Mouse (Mus musculus) ovary, adult 18-20 months (tissue): ENCODE measurements around the gene Smim7.
A peak's percentile ranks its signal among the peaks of the same experiment; 100 is the strongest.

Source experiments
- DNase-seq: peaks from one replicate; pipeline ENCODE4 v3.0.0; 2022; ENCODE audit warnings: low spot score, mixed read lengths

The Smim7 gene

GRCm38 (mm10) chr8:72570633-72571610, at the start of gene Smim7:
Gene Smim7 (minus strand): TSS chr8:72571088.
- DNase-seq: peak; percentile 96

- DNase-seq: no peak
Observed at GRCm38 (mm10) chr8:72590198-72590597, 19.3 kb upstream of the Smim7 start.

GRCm38 (mm10) chr8:72589286-72589685, 18.4 kb upstream of the Smim7 start:
- no peak for DNase-seq

GRCm38 (mm10) chr8:72588865-72589264, 18.0 kb upstream of the Smim7 start:
- DNase-seq: no peak

- DNase-seq: no peak
Observed at GRCm38 (mm10) chr8:72587806-72588205, 16.9 kb upstream of the Smim7 start.

GRCm38 (mm10) chr8:72584390-72584789, 13.5 kb upstream of the Smim7 start:
- DNase-seq: no peak

- DNase-seq: peak; percentile 16
Observed at GRCm38 (mm10) chr8:72583056-72583771, 12.3 kb upstream of the Smim7 start.

- DNase-seq: no peak
Observed at GRCm38 (mm10) chr8:72579374-72579773, 8.5 kb upstream of the Smim7 start.

- DNase-seq: no peak
Observed at GRCm38 (mm10) chr8:72577941-72578340, 7.1 kb upstream of the Smim7 start.

GRCm38 (mm10) chr8:72577266-72577665, 6.4 kb upstream of the Smim7 start:
- no peak for DNase-seq

GRCm38 (mm10) chr8:72575915-72576314, 5.0 kb upstream of the Smim7 start:
- no peak for DNase-seq

- no peak for DNase-seq
Observed at GRCm38 (mm10) chr8:72573450-72573849, 2.6 kb upstream of the Smim7 start.

GRCm38 (mm10) chr8:72572507-72572906, 1.6 kb upstream of the Smim7 start:
- no peak for DNase-seq

GRCm38 (mm10) chr8:72571611-72572473, 954 bp upstream of the Smim7 start, which contains the start of gene Tmem38a:
Gene Tmem38a (plus strand): TSS chr8:72572055.
- DNase-seq: peak; percentile 65

GRCm38 (mm10) chr8:72565970-72566369, 4.9 kb downstream of the Smim7 start:
- no peak for DNase-seq

- no peak for DNase-seq
Observed at GRCm38 (mm10) chr8:72561111-72561689, 9.7 kb downstream of the Smim7 start.

GRCm38 (mm10) chr8:72555770-72556169, 15.1 kb downstream of the Smim7 start:
- no peak for DNase-seq

GRCm38 (mm10) chr8:72549314-72549892, 21.5 kb downstream of the Smim7 start:
- DNase-seq: no peak

- no peak for DNase-seq
Observed at GRCm38 (mm10) chr8:72548644-72549313, 22.1 kb downstream of the Smim7 start.

- DNase-seq: peak; percentile 99
Observed at GRCm38 (mm10) chr8:72547802-72548643, 22.9 kb downstream of the Smim7 start, which contains the start of gene Med26. Gene Med26 (minus strand): TSS chr8:72548270.
